Mouse (Mus musculus) neural tube, embryonic 11.5 days (tissue): ENCODE measurements at regions not wholly inside any gene's neighbourhood (a gene's known extent, or its start where the extent isn't known, plus 50 kb on each side); places are given as distances from the start of the nearest gene placed in this dataset.

Source experiments
- ATAC-seq: fragments of 200-750 bp; cut with Nextera tagmentation; 2 replicates; pipeline ENCODE4 v1.8.0; 2017; ENCODE audit warnings: moderate number of reproducible peaks, mild to moderate bottlenecking, moderate TSS enrichment, moderate library complexity; ENCODE audit not compliant: insufficient read depth, low FRiP score, low TSS enrichment
- DNase-seq: peaks from one replicate; pipeline ENCODE4 v3.0.0-alpha.2; 2015; ENCODE audit warnings: low spot score
- H3K27ac ChIP-seq: fragments of 300-500 bp; sonication (generic); 2 replicates; pipeline ENCODE4 v1.5.1; 2014; ENCODE audit warnings: low read depth, mild to moderate bottlenecking, low read length
- H3K27me3 ChIP-seq: fragments of 300-500 bp; sonication (generic); 2 replicates; pipeline ENCODE4 v1.6.1; 2014; ENCODE audit warnings: mild to moderate bottlenecking, low read length, mixed read lengths; ENCODE audit not compliant: control insufficient read depth, insufficient read depth
- H3K36me3 ChIP-seq: fragments of 300-500 bp; sonication (generic); 2 replicates; pipeline ENCODE4 v1.6.1; 2014; ENCODE audit warnings: mild to moderate bottlenecking, low read length, moderate library complexity, mixed read lengths; ENCODE audit not compliant: control insufficient read depth, insufficient read depth
- H3K4me1 ChIP-seq: fragments of 300-500 bp; sonication (generic); 2 replicates; pipeline ENCODE4 v1.6.1; 2014; ENCODE audit warnings: low read length, mixed read lengths; ENCODE audit not compliant: control insufficient read depth, insufficient read depth
- H3K4me2 ChIP-seq: fragments of 300-500 bp; sonication (generic); 2 replicates; pipeline ENCODE4 v1.6.1; 2014; ENCODE audit warnings: low read depth, mild to moderate bottlenecking, moderate library complexity
- H3K4me3 ChIP-seq: fragments of 300-500 bp; sonication (generic); 2 replicates; pipeline ENCODE4 v1.5.1; 2014; ENCODE audit warnings: low read depth, low read length
- H3K9ac ChIP-seq: fragments of 300-500 bp; sonication (generic); 2 replicates; pipeline ENCODE4 v1.6.1; 2014; ENCODE audit warnings: mild to moderate bottlenecking, low read length
- H3K9me3 ChIP-seq: fragments of 300-500 bp; sonication (generic); 2 replicates; pipeline ENCODE4 v1.6.1; 2016; ENCODE audit warnings: low read length; ENCODE audit not compliant: control insufficient read depth
- WGBS: fragments of 180-500 bp; shearing (Covaris S2); extraction: QIAGEN DNeasy Blood & Tissue Kit; methylation state at CpG from one replicate; pipeline ENCODE4 v1.1.7; 2014; 5-methylcytosine and 5-hydroxymethylcytosine counted together

DNA sequence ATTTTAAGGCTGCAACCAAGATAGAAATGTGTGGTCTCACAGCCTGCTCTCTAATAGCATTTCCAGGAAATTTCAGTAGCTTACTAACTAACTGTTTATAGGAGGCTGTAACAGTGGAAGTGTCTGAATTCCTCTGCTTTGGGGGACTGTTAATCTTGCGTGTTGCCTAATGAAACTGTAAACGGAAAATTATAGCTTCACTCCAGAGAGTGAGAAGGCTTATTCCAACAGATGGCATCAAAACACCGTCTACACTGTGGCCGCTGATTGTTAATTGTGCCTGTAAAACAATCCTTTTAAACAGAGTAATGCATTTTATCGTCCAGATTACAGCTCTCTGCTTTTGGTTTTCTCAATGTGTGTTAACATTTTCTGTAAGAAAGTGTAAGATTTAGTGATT is 206.7 kb upstream of the Dnajc19 start:
- Histone ChIP-seq H3K9me3 (no peaks in the 10 kb centered on the region), H3K4me3 (no peak overlapping the region), H3K4me1 (no peaks in the 10 kb centered on the region), H3K27me3 (no peaks in the 10 kb centered on the region), H3K9ac (no peak overlapping the region), H3K36me3 (no peaks in the 10 kb centered on the region), H3K4me2 (no peak overlapping the region), H3K27ac (no peak overlapping the region)
- no peak for DNase-seq
- ATAC-seq = no peak
- 65% methylated on average over 5 of the region's 5 CpGs for WGBS

DNA sequence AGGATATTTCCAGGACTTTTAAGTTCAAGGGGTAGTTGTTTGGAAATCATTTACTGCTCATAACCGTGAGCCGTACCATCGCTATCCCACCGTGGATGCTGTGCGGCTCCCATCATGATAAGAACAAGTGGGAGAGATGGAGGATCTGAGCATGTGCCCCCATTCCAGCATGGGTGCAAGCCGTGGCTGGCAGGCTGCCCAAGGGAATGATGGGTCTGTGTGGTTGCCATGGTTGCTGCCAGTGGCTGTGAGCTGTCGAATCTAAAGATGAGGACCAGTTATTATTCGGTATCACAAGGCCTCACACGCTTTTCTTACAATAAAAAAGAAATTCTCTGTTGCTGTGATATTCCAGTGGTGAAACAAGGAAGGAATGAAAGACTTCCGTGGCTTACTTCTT is 189.0 kb upstream of the Dnajc19 start:
- WGBS = 91% methylated on average over 10 of the region's 10 CpGs
- no peak overlapping the region for H3K9ac ChIP-seq
- no peaks in the 10 kb centered on the region for H3K9me3 ChIP-seq
- H3K4me1 ChIP-seq = no peaks in the 10 kb centered on the region
- no peak overlapping the region for H3K27ac ChIP-seq
- DNase-seq (no peak), ATAC-seq (no peak)
- H3K4me3 ChIP-seq = no peak overlapping the region
- H3K36me3 ChIP-seq = no peaks in the 10 kb centered on the region
- no peaks in the 10 kb centered on the region for H3K27me3 ChIP-seq
- H3K4me2 ChIP-seq = no peak overlapping the region

DNA sequence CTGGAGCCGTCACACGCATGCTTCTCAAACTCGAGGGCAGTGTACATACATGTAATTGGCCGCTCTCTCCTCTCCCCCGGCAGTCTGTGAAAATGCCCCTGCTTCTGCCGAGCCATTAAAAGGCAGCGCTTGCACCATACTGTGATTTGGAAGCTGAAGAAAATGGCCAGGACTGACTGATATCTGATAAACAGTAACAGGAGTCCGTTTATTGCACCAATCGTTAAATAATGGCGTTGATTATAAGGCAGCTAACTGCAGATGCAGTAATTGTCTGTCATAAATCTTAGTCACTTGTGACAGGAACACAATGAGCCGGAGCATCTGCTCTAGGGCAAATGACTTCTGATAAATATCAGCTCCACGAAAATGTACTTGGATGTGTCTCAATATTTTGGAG is 185.3 kb upstream of the Dnajc19 start:
- Histone ChIP-seq H3K9me3 (no peaks in the 10 kb centered on the region), H3K9ac (no peak overlapping the region), H3K4me1 (no peaks in the 10 kb centered on the region), H3K4me2 (no peak overlapping the region), H3K4me3 (no peak overlapping the region), H3K27me3 (no peaks in the 10 kb centered on the region), H3K36me3 (no peaks in the 10 kb centered on the region), H3K27ac (no peak overlapping the region)
- DNase-seq (peak; percentile 14), ATAC-seq (no peak; the same call in 1 of the 2 replicates)
- WGBS = 47% methylated on average over 12 of the region's 12 CpGs

DNA sequence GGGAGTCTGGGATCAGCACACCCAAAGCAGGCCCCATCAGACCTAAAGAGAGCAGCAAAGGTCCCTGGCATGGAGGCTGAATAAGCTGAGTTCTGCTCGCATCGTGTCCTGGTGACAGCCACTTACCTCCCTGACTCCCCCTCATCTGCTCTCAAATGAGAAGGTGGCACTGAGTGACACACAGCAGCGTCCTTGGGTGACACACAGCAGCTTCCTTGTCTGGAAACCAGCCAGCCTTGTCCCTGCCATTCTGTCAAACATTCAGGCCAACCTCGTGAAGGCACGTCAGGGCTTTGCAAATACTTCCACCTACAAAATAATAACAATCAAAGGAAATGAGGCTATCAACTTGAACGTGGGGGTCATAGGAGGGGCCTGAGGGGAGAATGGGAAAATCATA is 183.7 kb upstream of the Dnajc19 start:
- Histone ChIP-seq H3K4me3 (no peak overlapping the region), H3K4me1 (no peaks in the 10 kb centered on the region), H3K4me2 (no peak overlapping the region), H3K9ac (no peak overlapping the region), H3K36me3 (no peaks in the 10 kb centered on the region), H3K27ac (no peak overlapping the region), H3K9me3 (no peaks in the 10 kb centered on the region), H3K27me3 (no peaks in the 10 kb centered on the region)
- 65% methylated on average over 6 of the region's 6 CpGs for WGBS
- DNase-seq (no peak), ATAC-seq (no peak)

DNA sequence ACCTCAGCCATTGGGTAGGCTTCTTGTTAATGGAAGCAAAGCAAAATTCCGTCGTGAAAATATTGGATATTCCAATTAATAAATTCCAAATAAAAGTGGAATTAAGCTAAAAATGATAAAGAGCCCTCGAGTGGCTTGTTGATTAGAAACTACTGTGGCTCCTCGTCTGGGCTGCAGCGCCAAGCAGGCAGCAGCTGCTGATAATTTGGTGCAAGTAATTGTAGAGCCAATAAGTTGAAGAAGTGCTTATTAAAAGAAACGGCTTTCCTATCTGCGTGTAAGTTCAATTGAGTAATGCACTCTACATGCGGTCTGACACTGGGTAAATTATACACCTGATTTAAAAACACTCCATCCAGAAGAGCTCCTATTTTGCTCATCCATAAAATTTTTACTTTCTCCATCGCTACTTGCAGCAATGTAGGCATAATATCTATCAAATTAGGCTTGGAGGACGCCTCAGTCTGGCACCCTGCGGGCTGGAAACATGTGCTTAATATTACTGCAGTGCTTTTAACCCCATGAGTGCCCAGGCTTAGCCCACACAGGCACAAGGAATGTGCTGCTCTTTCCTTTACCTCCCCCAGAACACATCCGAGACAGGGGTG is 171.7 kb upstream of the Dnajc19 start:
- H3K36me3 ChIP-seq = no peaks in the 10 kb centered on the region
- no peak overlapping the region for H3K27ac ChIP-seq
- no peaks in the 10 kb centered on the region for H3K9me3 ChIP-seq
- no peaks in the 10 kb centered on the region for H3K4me1 ChIP-seq
- 59% methylated on average over 12 of the region's 12 CpGs for WGBS
- no peak overlapping the region for H3K4me3 ChIP-seq
- H3K4me2 ChIP-seq = no peak overlapping the region
- H3K27me3 ChIP-seq = no peaks in the 10 kb centered on the region
- ATAC-seq (no peak), DNase-seq (no peak)
- H3K9ac ChIP-seq = no peak overlapping the region

DNA sequence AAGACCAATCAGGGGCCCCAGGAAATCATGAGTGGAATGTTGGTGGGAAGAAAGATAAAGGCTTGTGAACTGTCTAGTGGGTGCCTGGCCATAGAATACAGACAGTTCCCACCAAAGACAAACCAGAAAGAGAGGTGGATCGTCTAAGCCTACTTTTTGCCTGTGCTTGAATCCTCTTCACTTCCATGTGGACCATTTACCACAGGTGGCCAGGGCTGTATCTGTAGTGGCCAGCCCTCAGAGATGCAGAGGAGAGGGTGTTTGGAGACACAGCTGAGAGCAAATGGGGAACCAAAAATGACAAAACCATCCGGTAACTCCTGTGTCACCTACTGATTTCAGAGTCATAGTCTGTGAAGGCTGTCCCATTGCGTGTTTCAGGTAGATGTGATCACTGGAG is 161.0 kb upstream of the Dnajc19 start:
- H3K4me3 ChIP-seq = no peak overlapping the region
- H3K27me3 ChIP-seq = no peaks in the 10 kb centered on the region
- no peaks in the 10 kb centered on the region for H3K4me1 ChIP-seq
- H3K9me3 ChIP-seq = no peaks in the 10 kb centered on the region
- no peak overlapping the region for H3K9ac ChIP-seq
- H3K36me3 ChIP-seq = no peaks in the 10 kb centered on the region
- ATAC-seq (no peak), DNase-seq (no peak)
- no peak overlapping the region for H3K27ac ChIP-seq
- no peak overlapping the region for H3K4me2 ChIP-seq
- WGBS = 91% methylated on average over 3 of the region's 3 CpGs

DNA sequence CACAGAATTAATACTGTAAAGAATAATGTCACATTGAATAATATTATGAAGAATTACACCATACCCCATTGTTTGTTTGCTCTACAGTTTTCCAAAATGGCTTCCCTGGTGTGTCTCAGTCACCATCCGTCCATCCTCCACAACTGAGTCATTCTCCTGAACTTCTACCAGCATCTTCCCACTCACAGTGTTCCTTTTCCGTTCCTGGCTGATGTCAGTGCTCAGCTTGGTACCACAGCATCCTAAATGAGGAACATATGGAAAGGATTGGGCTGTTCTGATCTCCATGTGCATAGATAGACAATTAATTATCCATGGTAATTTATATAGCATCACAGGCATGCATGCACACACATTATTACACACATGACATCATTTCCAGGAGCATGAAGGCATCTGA is 158.9 kb upstream of the Dnajc19 start:
- Histone ChIP-seq H3K27ac (no peak overlapping the region), H3K4me3 (no peak overlapping the region), H3K4me2 (no peak overlapping the region), H3K36me3 (no peaks in the 10 kb centered on the region), H3K9me3 (no peaks in the 10 kb centered on the region), H3K27me3 (no peaks in the 10 kb centered on the region), H3K9ac (no peak overlapping the region), H3K4me1 (no peaks in the 10 kb centered on the region)
- ATAC-seq (no peak), DNase-seq (no peak)
- WGBS = 68% methylated on average over 2 of the region's 2 CpGs

DNA sequence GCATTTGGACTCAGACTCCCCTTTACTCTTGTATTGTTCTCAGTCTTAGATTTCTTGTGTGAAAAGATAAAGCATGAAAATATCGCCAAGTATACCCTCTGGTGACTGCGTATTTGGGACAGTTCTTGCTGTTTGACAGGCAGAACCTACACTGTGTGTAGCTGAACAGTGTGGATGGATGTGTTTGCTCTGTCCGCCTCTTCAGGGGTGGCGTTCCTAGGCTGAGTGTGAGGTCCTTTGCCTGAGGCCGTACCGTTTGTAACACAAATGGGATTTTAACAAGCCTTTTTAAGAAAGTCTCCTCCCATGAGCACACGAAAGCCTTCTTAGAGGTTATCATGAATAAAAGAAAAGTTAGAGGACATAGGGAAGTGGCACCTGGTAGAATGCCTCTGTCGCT is 153.3 kb upstream of the Dnajc19 start:
- WGBS = 56% methylated on average over 8 of the region's 8 CpGs
- ATAC-seq = no peak

DNA sequence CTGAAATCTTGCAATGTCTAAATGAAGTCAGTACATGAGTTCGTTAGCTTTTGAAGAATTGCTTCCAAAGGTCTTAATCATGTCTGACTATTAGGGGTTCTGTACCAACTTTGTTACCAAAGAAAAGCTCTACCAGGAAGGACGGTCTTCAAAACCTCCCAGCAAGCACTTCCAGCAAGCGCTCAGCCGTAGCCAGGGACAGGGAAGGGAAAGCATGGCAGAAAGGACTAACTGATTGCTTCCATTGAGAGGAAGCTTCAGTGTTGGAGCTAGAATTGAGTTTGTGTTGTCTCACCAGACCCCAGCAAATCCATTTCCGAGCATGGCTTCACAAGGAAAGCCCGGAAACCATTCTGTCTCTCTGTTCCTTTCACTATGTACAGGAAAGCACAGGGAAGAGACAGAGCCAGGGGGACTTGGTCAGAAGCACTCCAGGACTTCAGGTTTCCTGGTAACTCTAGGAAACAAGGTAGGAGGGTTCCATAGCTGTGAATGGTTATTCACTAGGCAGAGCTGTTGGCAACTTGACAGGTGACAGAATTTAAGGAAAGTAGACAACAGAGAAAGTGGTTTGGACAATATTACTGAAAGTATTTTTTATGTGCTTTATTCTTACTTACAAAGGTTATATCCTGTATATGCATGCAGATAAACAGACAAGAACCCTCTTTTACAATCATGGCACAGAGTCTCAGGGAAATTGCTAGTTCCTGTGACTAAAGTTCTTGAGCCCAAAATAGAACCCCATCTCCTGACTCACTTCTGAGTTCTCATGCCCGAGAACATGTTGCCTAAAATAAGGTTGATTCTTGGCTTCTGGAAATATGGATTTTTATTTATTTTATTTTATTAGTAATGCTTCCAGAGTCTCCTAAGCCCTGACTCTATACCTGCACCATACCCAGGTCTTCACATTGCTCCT is 151.5 kb upstream of the Dnajc19 start:
- H3K36me3 ChIP-seq = no peaks in the 10 kb centered on the region
- 88% methylated on average over 7 of the region's 7 CpGs for WGBS
- no peaks in the 10 kb centered on the region for H3K4me1 ChIP-seq
- no peak overlapping the region for H3K4me3 ChIP-seq
- ATAC-seq = no peak
- H3K9me3 ChIP-seq = no peaks in the 10 kb centered on the region
- H3K9ac ChIP-seq = no peak overlapping the region
- no peak for DNase-seq
- H3K27ac ChIP-seq = no peak overlapping the region
- no peaks in the 10 kb centered on the region for H3K27me3 ChIP-seq
- H3K4me2 ChIP-seq = no peak overlapping the region

More for the DNA sequence above, 153.3 kb upstream of the Dnajc19 start:
- no peaks in the 10 kb centered on the region for H3K4me1 ChIP-seq
- DNase-seq = no peak
- H3K9ac ChIP-seq = no peak overlapping the region
- no peak overlapping the region for H3K4me2 ChIP-seq
- H3K4me3 ChIP-seq = no peak overlapping the region
- H3K36me3 ChIP-seq = no peaks in the 10 kb centered on the region
- H3K27me3 ChIP-seq = no peaks in the 10 kb centered on the region
- no peak overlapping the region for H3K27ac ChIP-seq
- H3K9me3 ChIP-seq = no peaks in the 10 kb centered on the region
